Mouse (Mus musculus) thymus, postnatal 4 days (tissue): Measurements from ENCODE around the gene Nol4l.
"Not testable (repeated sequence)": the region's sequence is repeated elsewhere in the genome, so short reads cannot be mapped to it uniquely, and the experiment has no call there.

Experiments used
- DNase-seq: peaks from one replicate; pipeline ENCODE4 v3.0.0; 2021

Nol4l gene

GRCm38 (mm10) chr2:153411557-153411956 is 118.2 kb downstream of the Nol4l start:
- DNase-seq: no peak

GRCm38 (mm10) chr2:153408971-153409370 is 120.8 kb downstream of the Nol4l start:
- DNase-seq: no peak

- no peak for DNase-seq
Measured at GRCm38 (mm10) chr2:153406882-153407281, 122.9 kb downstream of the Nol4l start.

GRCm38 (mm10) chr2:153404882-153405281 is 124.9 kb downstream of the Nol4l start:
- DNase-seq: no peak

GRCm38 (mm10) chr2:153404062-153404461 is 125.7 kb downstream of the Nol4l start:
- no peak for DNase-seq

- DNase-seq: no peak
Measured at GRCm38 (mm10) chr2:153399166-153399565, 130.6 kb downstream of the Nol4l start.

GRCm38 (mm10) chr2:153397790-153398515 is 131.8 kb downstream of the Nol4l start:
- no peak for DNase-seq

GRCm38 (mm10) chr2:153393045-153393444 is 136.7 kb downstream of the Nol4l start:
- DNase-seq: no peak

GRCm38 (mm10) chr2:153389831-153390230 is 139.9 kb downstream of the Nol4l start:
- no peak for DNase-seq

GRCm38 (mm10) chr2:153380479-153380878 is 149.3 kb downstream of the Nol4l start:
- DNase-seq: no peak

- DNase-seq: no peak
Measured at GRCm38 (mm10) chr2:153375380-153375779, 154.4 kb downstream of the Nol4l start.

GRCm38 (mm10) chr2:153370871-153371270 is 158.9 kb downstream of the Nol4l start:
- no peak for DNase-seq

- DNase-seq: not testable (repeated sequence)
Measured at GRCm38 (mm10) chr2:153364531-153364930, 165.2 kb downstream of the Nol4l start.

- no peak for DNase-seq
Measured at GRCm38 (mm10) chr2:153361101-153361710, 168.6 kb downstream of the Nol4l start.
